Mouse (Mus musculus): ENCODE results near the gene Arpc2.

The Arpc2 gene

DNA sequence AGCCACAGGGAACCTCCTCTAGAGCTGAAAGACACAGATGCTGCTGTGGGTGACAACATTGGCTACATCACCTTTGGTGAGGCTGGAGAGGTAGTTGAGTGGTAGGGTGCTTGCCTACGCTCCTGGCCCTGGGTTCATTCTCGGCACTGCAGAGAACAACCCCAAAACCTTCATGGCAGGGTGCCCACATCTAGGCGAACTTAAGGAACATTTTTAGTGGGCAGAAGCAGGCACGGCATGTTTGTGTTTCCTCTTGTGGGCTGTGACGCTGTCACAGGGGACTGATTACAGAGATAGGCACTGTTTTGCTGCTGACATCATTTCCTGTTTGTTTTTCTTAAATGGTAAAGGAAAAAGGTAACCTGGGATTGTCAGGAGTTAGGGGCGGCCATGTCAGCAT, 26.6 kb downstream of the Arpc2 start:
- CTCF ChIA-PET, result interaction anchor here in 1 of 4 experiments (1.6 kb wide), 1 partner anchor 17 kb away, joined by 3 read pairs; no protein-coding TSS in a partner anchor
- POLR2A ChIA-PET, result interaction anchor here in 2 of 4 experiments (0.6 to 1.0 kb wide), 2 partner anchors 22 to 95 kb away, joined by 3 read pairs; no protein-coding TSS in a partner anchor

DNA sequence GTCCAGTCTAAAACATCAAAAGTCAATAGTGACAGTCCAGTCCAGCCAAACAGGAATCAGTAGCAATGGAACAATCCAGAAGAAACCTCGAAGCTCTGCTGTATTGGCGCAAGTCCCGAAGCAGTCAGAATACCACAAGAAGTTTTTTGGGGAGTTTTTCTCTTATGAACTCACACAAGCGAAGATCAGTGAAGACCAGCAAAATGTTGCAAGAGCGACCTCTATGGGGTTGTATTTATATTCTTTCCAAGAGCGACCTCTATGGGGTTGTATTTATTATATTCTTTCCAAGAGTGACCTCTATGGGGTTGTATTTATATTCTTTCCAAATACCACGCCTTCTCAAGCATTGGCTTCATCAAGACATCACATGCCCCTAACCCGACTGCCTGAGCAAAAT, 32.9 kb downstream of the Arpc2 start:
- POLR2A ChIA-PET, result interaction anchor here in 2 of 4 experiments (0.7 to 2.2 kb wide), 12 partner anchors 8 to 238 kb away, joined by 3 to 8 read pairs (median 4); partner anchors contain the start of genes Aamp (in 1 of the 2), Gpbar1 (in 1 of the 2) and Pnkd (in 1 of the 2)

GRCm38 (mm10) chr1:74271659-74272058, 35.8 kb downstream of the Arpc2 start:
- POLR2A ChIA-PET, result no interaction called here
- CTCF ChIA-PET, result no interaction called here

More for the DNA sequence above, 32.9 kb downstream of the Arpc2 start:
- CTCF ChIA-PET, result interaction anchor here in 2 of 4 experiments (0.8 to 2.2 kb wide), 2 partner anchors 59 to 72 kb away, joined by 3 to 6 read pairs; no protein-coding TSS in a partner anchor

DNA sequence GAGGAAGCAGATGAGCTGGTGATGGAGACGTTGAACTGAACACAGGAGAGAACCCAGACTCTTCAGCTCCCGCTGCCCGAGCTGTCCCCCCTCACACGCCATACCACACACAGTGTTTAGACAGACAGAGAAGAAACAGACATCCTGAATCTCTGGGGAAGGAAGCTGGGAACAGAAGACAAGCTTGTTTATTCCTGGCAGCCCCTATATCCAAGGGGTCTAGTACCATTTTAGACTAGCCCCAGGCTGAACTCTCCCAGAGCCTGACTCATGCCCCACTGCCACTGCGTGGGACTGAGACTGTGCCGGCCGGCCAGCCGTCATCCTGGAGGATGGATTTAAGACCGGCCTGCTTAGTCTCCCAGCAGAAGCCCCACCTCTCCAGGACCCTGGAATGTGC, 39.1 kb downstream of the Arpc2 start:
- ChIA-PET POLR2A (interaction anchor here in 3 of 4 experiments (0.6 to 1.9 kb wide), 10 partner anchors 9 to 310 kb away, joined by 3 to 14 read pairs (median 4); partner anchors contain the start of genes Aamp (in 2 of the 3) and Pnkd (in 1 of the 3)), CTCF (interaction anchor here in 2 of 4 experiments (0.8 to 1.3 kb wide), 5 partner anchors 10 to 178 kb away, joined by 3 to 5 read pairs (median 4); partner anchors contain the start of genes Aamp (in 2 of the 2) and Pnkd (in 2 of the 2))

DNA sequence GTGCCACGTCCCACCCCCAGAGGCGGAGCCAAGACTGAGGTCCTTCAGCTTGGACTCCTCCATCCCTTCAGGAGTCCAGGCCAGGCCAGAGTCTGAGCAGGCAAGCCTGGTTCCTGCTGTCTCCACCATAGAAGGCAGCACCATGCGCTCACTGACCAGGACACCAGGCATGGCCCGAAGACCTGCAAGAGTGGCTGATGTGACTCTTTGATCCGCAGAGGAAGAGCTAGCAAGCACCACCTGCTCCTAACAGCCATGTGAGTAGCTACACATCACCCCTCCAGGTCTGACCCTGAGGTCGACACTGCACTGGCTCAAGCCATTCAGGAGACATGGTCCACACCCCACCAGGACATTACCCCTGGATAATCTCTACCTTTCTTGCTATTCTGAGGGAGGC, 41.2 kb downstream of the Arpc2 start:
- ChIA-PET CTCF (interaction anchor here in 2 of 4 experiments (0.8 to 1.5 kb wide), 3 partner anchors 11 to 85 kb away, joined by 3 to 4 read pairs (median 3); partner anchors contain the start of gene Catip (in 1 of the 2)), POLR2A (interaction anchor here in 3 of 4 experiments (0.6 to 1.6 kb wide), 21 partner anchors 8 to 472 kb away, joined by 3 to 7 read pairs (median 4); partner anchors contain the start of genes Cnot9 (in 1 of the 3) and Prkag3 (in 1 of the 3))

DNA sequence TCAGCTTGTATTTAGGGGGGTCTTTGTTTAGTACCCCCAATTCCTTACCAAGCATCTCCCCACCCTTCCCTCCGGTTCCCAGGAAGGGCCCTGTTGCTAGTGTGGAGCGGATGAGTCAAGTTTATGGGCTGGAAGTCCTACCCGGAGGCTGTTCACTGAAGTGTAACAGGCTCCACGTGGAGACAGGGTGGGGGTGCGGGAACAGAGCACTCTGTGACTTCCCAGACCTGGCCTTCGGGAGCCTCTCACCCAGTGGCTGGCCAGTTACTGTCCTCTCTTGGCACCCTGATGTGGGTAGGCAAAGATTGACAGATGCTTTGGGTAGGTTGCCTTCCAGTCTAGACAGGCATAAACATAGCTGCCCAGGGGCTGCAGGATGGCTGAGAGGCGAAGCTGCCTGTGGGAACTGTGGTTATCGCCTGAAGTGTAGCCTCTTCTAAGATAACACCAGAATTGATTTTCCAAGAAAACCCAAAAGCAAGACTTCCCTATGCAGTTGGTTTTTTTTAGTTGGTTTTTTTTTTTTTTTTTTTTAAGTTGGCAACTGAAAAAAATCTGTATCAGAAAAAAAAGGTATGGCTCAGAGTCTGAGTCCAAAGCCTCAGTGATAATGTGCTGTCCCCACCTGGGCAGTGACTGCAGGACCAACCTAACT, 42.1 kb downstream of the Arpc2 start:
- ChIA-PET POLR2A (interaction anchor here (0.5 to 1.6 kb wide), 23 partner anchors 8 to 1821 kb away, joined by 3 to 7 read pairs (median 4); partner anchors contain the start of gene Cnot9 (in 1 of the 4)), CTCF (interaction anchor here in 2 of 4 experiments (0.6 to 0.8 kb wide), 3 partner anchors 39 to 363 kb away, joined by 3 to 5 read pairs (median 3); no protein-coding TSS in a partner anchor)

- CTCF ChIA-PET, result interaction anchor here in 1 of 4 experiments (0.6 kb wide), 1 partner anchor 363 kb away, joined by 3 read pairs; no protein-coding TSS in a partner anchor
- POLR2A ChIA-PET, result interaction anchor here in 3 of 4 experiments (0.7 to 1.6 kb wide), 9 partner anchors 11 to 228 kb away, joined by 3 to 7 read pairs (median 3); partner anchors contain the start of gene Cnot9 (in 1 of the 3)
Measured at GRCm38 (mm10) chr1:74278538-74278937, 42.7 kb downstream of the Arpc2 start, which contains the start of gene Gpbar1. Gpbar1 (plus strand) TSS chr1:74278550.

DNA sequence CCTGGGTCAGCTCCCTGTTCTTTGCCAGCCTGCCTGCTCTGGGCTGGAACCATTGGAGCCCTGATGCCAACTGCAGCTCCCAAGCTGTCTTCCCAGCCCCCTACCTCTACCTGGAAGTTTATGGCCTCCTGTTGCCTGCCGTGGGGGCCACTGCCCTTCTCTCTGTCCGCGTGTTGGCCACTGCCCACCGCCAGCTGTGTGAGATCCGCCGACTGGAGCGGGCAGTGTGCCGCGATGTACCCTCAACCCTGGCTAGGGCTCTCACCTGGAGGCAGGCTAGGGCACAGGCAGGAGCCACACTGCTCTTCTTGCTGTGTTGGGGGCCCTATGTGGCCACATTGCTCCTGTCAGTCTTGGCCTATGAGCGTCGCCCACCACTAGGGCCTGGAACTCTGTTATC, 43.1 kb downstream of the Arpc2 start:
- ChIA-PET CTCF (no interaction called here), POLR2A (interaction anchor here in 2 of 4 experiments (0.9 to 1.3 kb wide), 2 partner anchors 69 to 118 kb away, joined by 3 read pairs; no protein-coding TSS in a partner anchor)

DNA sequence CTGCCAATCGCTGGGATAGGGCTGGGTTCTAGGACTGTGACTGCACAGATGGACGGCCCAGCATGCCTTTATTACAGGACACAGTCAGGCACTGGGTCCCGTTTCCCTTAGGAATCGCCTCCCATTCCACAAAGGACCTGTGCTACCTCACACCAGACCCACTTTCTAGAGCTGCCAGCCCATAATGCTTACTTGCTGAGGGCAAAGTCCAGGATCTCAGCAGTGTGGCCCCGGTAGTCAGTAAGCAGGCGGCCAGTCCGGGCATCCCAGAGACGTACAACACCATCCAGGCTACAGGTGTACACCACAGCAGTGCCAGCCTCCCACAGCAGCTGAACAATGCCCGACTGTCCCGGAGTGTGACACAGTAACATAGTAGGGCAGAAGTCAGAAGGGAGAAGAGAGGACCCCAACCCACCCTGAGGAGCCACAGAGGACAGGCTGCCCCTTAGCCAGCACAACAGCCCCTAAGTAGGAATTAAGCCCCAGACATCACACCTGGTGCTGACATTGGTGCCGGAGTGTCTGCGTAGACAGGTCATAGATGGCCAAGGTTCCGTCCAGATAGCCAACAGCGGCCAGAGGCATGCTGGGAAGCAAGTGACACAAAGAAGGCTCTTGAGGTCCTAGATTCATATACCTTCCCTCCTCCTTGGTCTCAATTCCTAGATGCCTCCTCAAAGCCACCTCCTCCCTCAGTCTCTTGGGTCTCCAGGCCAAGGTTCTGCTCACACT, 44.9 kb downstream of the Arpc2 start:
- POLR2A ChIA-PET, result no interaction called here
- CTCF ChIA-PET, result no interaction called here

DNA sequence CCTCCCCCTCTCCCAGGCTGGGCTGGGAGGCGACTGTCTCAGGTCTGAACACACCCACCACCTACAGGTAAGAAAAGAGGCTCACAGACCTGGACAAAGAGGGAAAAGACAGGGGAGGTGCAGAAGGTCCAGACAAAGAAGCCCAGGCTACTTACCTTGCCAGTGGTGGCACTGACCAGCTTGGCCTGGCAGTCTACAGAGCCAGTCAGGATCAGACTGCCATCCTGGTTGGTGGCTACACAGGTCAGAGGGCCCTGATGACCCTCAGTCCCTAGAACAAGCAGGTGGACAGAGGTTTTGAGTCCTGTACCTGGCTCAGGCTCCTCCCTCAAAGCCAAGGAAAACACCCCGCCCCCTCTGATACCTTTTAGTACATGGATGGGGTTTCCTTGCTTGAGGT, 45.5 kb downstream of the Arpc2 start:
- ChIA-PET CTCF (no interaction called here), POLR2A (no interaction called here)

DNA sequence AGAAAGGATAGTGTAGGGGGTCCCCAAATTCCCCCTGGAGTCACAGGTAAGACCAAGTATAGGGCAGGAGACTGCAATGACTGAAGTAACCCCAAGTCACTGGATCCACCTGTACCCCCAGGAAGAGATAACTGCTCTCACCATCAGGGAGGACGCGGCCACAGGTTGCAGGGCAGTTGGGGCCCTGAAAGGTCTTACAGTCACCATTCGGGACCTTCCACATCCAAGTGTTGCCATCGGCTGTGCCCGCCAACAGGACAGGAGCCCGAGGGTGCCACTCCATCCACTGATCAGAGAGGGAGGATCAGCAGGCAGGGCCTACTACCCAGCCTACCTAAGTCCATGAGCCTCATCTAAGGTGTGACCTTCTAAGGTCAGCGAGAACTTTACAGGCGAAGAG, 46.0 kb downstream of the Arpc2 start:
- CTCF ChIA-PET, result interaction anchor here in 1 of 4 experiments (0.6 kb wide), 1 partner anchor 497 kb away, joined by 3 read pairs; no protein-coding TSS in a partner anchor
- POLR2A ChIA-PET, result interaction anchor here in 1 of 4 experiments (1.1 to 4.2 kb wide), 2 partner anchors 25 to 74 kb away, joined by 3 to 22 read pairs; no protein-coding TSS in a partner anchor

DNA sequence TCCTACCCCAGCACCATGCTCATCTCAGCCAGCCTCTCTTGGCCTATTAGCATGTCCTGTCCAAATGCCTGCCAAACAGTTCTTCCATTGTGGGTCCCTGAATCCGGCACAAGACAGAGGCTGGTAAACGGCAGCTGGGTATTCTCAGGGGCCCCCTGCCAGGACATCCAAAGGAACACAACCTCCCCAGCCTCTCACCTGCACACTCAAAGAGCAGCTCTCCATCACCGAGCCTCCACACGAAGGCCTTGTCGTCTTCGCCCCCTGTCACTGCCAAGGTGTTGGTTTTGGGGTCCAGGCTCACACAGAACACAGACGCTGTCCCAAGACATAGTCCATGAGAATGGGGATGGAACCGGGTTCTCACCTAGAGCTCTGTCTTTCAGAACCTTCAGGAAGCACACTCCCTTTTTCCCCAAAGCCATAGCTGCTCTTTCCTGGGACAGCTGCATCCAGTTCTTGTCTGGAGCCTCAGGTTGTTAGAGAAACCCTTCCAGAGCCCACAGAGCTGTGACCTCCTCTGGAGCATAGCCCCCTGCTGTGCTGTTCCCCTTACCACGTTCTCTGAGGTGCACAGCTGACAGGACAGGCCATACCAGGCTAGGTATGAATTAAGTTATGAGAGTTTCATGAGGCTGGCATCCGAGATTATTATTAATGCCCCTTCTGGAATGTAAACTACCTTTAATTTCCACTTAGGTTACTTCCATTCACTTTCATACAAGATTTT, 47.2 kb downstream of the Arpc2 start:
- ChIA-PET POLR2A (interaction anchor here in 2 of 4 experiments (0.7 to 4.2 kb wide), 8 partner anchors 11 to 93 kb away, joined by 3 to 41 read pairs (median 12); partner anchors contain the start of gene Tmbim1 (in 1 of the 2)), CTCF (interaction anchor here in 2 of 4 experiments (1.5 to 4.3 kb wide), 4 partner anchors 77 to 115 kb away, joined by 3 to 23 read pairs (median 10); partner anchors contain the start of gene Catip (in 1 of the 2))

DNA sequence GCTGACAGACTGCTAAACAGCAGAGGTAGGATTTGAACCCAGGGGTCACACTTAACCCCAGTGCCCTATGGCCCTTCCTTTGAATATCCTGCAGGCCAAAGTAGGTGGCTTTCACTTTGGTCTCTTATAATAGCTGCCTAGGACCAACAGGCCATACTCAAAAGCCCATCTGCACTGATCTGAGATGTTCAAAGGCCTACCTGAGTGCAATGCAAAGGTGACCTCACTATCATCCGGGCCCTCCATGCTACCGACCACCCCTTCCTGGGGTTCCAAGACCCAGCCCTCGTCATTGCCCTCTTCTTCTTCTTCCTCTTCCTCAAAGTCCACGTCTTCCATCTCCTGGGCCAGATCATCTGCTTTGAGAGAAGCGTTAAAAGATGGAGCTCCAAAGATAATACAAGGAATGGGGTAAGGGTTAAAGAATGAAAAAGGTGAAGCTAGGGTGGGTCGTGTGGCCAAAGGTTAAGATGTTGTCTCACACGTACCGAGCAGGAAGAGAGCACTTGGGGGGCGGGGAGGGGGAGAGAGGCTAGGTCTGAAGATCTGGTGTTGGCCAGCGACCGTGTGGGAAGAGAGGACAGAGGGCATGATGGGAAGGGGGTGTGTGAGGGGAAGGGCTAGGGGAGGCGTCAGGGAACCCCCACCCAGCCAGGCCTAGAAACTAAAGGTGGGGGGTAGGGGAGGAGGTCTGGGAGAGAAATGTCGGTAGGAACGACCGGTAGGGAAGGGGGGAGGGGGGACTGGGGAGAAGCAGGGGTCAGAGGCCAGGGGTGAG, 48.0 kb downstream of the Arpc2 start:
- CTCF ChIA-PET, result interaction anchor here in 3 of 4 experiments (0.5 to 4.3 kb wide), 16 partner anchors 9 to 273 kb away, joined by 3 to 23 read pairs (median 5); partner anchors contain the start of gene Catip (in 1 of the 3)
- POLR2A ChIA-PET, result interaction anchor here (0.6 to 7.3 kb wide), 70 partner anchors 9 to 1702 kb away, joined by 3 to 121 read pairs (median 5); partner anchors contain the start of genes Catip (in 2 of the 4), Tmbim1 (in 2 of the 4), Arpc2 (in 1 of the 4) and Bcs1l (in 1 of the 4)

- ChIA-PET CTCF (interaction anchor here (0.5 to 4.3 kb wide), 24 partner anchors 10 to 274 kb away, joined by 3 to 23 read pairs (median 4); partner anchors contain the start of gene Catip (in 3 of the 4)), POLR2A (interaction anchor here (0.6 to 7.3 kb wide), 76 partner anchors 8 to 1703 kb away, joined by 3 to 121 read pairs (median 4); partner anchors contain the start of genes Catip (in 2 of the 4), Tmbim1 (in 2 of the 4), Arpc2 (in 1 of the 4) and Bcs1l (in 1 of the 4))
Measured at GRCm38 (mm10) chr1:74284543-74285160, 48.8 kb downstream of the Arpc2 start, which contains the start of the genes Aamp and Pnkd. Aamp (minus strand) TSS chr1:74284738. Pnkd (plus strand) TSS chr1:74284930.

DNA sequence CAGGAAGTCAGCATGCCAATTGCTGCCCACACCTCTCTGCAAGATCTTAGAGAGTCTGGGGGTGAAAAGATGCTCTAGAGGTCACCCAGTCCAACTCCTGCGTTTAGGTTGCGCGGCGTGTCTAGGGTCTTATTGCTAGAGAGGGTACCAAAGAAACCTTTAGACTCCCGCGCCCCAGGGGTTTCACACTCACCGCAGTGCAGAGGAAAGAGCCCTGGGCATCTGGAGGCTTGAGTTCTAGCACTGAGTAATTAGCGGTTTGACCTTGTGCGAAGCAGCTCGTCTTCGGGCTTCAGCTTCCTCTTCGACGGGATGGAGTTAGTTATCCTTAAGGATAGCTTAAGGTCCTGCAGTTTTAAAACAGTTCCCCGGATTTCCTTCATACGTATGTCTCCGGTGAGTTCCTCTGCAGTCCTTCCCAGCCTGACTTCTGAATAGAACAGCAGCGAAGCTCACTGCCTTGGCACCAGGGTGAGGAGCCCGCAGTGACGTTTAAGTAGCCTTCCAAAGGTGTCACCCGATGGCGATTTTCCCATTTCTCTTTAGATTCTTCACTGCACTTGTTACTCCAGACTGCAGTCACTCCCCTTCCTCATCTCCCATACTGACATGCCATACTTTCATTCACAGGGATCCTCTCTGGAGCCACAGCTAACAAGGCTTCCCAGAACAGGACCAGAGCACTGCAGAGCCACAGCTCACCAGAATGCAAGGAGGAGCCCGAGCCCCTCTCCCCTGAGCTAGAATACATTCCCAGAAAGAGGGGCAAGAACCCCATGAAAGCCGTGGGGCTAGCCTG, 49.5 kb downstream of the Arpc2 start:
- CTCF ChIA-PET, result interaction anchor here (0.5 to 4.3 kb wide), 24 partner anchors 10 to 168 kb away, joined by 3 to 23 read pairs (median 4); partner anchors contain the start of genes Catip (in 4 of the 4) and Cxcr1 (in 1 of the 4)
- POLR2A ChIA-PET, result interaction anchor here (0.6 to 7.3 kb wide), 66 partner anchors 8 to 1032 kb away, joined by 3 to 121 read pairs (median 5); partner anchors contain the start of genes Tmbim1 (in 2 of the 4), Arpc2 (in 1 of the 4), Bcs1l (in 1 of the 4) and Catip (in 1 of the 4)

Measured in embryonic stem cell, embryonic (primary cell).